Mouse (Mus musculus) limb, embryonic 14.5 days (tissue): ENCODE results near the gene Prdm1. TPM values are rescaled to one million over a fixed set of nuclear protein-coding genes. Genes with fewer than 3 reads are reported as not detected.
A peak's percentile ranks its signal among the peaks of the same experiment; 100 is the strongest.

ENCODE experiments used
- ATAC-seq: fragments of 200-750 bp; cut with Nextera tagmentation; 2 replicates; pipeline ENCODE4 v1.8.0; 2017; ENCODE audit warnings: low read depth, moderate number of reproducible peaks, moderate TSS enrichment; ENCODE audit not compliant: low FRiP score
- DNase-seq: peaks from one replicate; pipeline ENCODE4 v3.0.0-alpha.2; 2015; ENCODE audit warnings: low spot score
- H3K27ac ChIP-seq: fragments of 300-500 bp; sonication (generic); replicated peaks from 2 replicates; pipeline ENCODE4 v1.5.1; 2014; ENCODE audit warnings: low read depth, mild to moderate bottlenecking, low read length, moderate library complexity, mixed read lengths
- H3K27me3 ChIP-seq: fragments of 300-500 bp; sonication (generic); 2 replicates; pipeline ENCODE4 v1.6.1; 2014; ENCODE audit warnings: low read length, mixed read lengths; ENCODE audit not compliant: control insufficient read depth, insufficient read depth
- H3K36me3 ChIP-seq: fragments of 300-500 bp; sonication (generic); 2 replicates; pipeline ENCODE4 v1.6.1; 2014; ENCODE audit warnings: mild to moderate bottlenecking, low read length, moderate library complexity, mixed read lengths; ENCODE audit not compliant: control insufficient read depth, insufficient read depth
- H3K4me1 ChIP-seq: fragments of 300-500 bp; sonication (generic); 2 replicates; pipeline ENCODE4 v1.6.1; 2014; ENCODE audit warnings: antibody characterized with exemption, low read length, mixed read lengths; ENCODE audit not compliant: control insufficient read depth, insufficient read depth
- H3K4me2 ChIP-seq: fragments of 300-500 bp; sonication (generic); replicated peaks from 2 replicates; pipeline ENCODE4 v1.6.1; 2014; ENCODE audit warnings: low read depth, mild to moderate bottlenecking, low read length, moderate library complexity; ENCODE audit not compliant: severe bottlenecking
- H3K4me3 ChIP-seq: fragments of 300-500 bp; sonication (generic); replicated peaks from 2 replicates; pipeline ENCODE4 v1.5.1; 2014; ENCODE audit warnings: low read length
- H3K9ac ChIP-seq: fragments of 300-500 bp; sonication (generic); 2 replicates; pipeline ENCODE4 v1.6.1; 2014; ENCODE audit warnings: mild to moderate bottlenecking, low read depth, low read length, moderate library complexity; ENCODE audit not compliant: severe bottlenecking
- H3K9me3 ChIP-seq: fragments of 300-500 bp; sonication (generic); 2 replicates; pipeline ENCODE4 v1.6.1; 2016; ENCODE audit warnings: low read length; ENCODE audit not compliant: control insufficient read depth
- POLR2A ChIP-seq: fragments of 200-500 bp; IDR thresholded peaks from 2 replicates; pipeline ENCODE4 v1.8.0; 2012; ENCODE audit warnings: inconsistent platforms, mild to moderate bottlenecking, moderate library complexity, borderline replicate concordance; ENCODE audit not compliant: insufficient read depth, insufficient read length; ENCODE audit errors: extremely low read depth
- WGBS: fragments of 180-500 bp; shearing (Covaris S2); extraction: QIAGEN DNeasy Blood & Tissue Kit; methylation state at CpG from one replicate; pipeline ENCODE4 v1.1.7; 2014; 5-methylcytosine and 5-hydroxymethylcytosine counted together
- polyA plus RNA-seq, 2 experiments: library from polyadenylated mRNA; depleted of rRNA in 1 of 2; stranded (reverse) in 1 of 2; unstranded in 1 of 2; fragments of >200 nt; fragmentation: Nextera tagmentation in 1 of 2; extraction: Ambion mirVana in 1 of 2; gene quantifications; 2 replicates each; pipeline versions ENCODE4 v1.2.1 to v1.2.3; 2012 to 2014

Prdm1 gene
- polyA plus RNA-seq, 2 experiments = 4.8 to 5.7 TPM

DNA sequence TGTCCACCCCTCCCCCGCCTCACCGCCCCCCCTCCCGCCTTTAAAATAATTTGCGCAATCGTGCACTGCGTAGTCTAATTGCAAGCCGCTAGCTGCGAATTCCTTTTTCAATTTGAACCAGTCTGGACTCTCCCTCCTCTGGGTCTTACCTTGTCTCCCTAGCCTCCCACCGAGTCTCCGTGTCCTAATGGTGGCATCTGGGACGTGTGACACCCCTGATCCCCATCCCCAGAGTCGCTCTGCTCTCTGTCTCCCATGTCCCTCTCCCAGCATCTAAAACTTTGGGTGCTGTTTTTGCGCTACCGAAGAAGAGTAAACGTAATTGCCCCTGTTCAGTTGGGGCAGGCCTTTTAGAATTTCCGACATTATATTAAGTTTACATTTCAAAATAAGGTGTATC, 650 bp downstream of the Prdm1 start:
- no peaks in the 10 kb centered on the region for H3K36me3 ChIP-seq
- peak overlapping the region; percentile 61 for H3K4me2 ChIP-seq
- peak overlapping the region; percentile 30 for H3K4me3 ChIP-seq
- peaks cover 21% of the 10 kb centered on the region; the same call in 1 of the 2 replicates for H3K27me3 ChIP-seq
- H3K9me3 ChIP-seq = no peaks in the 10 kb centered on the region
- peaks cover 12% of the 10 kb centered on the region for H3K4me1 ChIP-seq
- ATAC-seq (no peak), DNase-seq (no peak)
- no peak overlapping the region for H3K27ac ChIP-seq
- no peak for TF ChIP-seq POLR2A
- WGBS = 1% methylated on average over 16 of the region's 16 CpGs
- no peak overlapping the region for H3K9ac ChIP-seq

DNA sequence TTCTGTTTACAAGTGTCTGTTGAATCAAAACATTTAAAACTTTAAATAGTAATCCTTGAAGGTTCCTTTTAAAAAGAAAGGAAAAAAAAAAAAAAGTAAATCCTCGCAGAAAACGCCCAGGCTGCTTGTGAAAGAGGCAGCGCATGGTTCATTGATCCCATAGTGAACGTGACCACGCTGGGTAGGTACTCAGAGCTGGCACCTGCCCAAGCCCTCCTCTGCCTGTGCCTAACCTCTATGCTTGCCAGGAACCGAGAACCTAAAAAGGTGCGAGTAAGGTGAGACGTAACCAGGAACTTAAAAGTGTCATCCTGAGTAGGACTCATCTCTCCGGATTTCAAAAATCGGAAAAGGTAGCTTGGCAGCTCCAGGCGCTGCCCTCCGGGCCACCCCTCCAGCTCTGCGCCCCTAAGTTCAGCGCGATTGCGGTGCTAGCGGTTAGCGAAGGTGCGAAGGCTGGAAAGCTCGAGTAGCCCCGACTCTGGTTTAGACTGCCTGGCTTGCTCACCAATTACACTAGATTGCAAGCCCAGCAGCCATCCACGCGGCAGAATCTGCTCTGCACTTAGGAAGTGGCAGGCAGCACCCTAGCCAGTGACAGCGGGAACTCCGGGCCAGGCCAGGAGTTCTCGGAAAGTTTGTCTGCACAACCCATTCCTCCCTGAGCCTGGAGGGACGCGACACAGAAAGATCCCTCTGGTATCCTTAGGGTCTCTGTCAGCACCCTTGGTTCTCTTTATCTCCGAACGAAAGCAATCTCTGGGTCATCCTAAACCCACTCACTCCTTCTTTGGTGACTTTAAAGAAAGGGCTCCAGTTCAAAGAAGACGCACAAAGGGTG, 1.3 kb downstream of the Prdm1 start:
- TF ChIP-seq POLR2A = no peak
- Histone ChIP-seq H3K9me3 (no peaks in the 10 kb centered on the region), H3K4me2 (peak overlapping the region; percentile 61), H3K36me3 (no peaks in the 10 kb centered on the region), H3K4me1 (peaks cover 12% of the 10 kb centered on the region), H3K27me3 (peaks cover 21% of the 10 kb centered on the region; the same call in 1 of the 2 replicates), H3K9ac (no peak overlapping the region), H3K27ac (no peak overlapping the region), H3K4me3 (peak overlapping the region; percentile 30)
- ATAC-seq = no peak
- DNase-seq = no peak
- WGBS = 3% methylated on average over 29 of the region's 31 CpGs

- no peaks in the 10 kb centered on the region for H3K9me3 ChIP-seq
- H3K4me3 ChIP-seq = no peak overlapping the region
- no peaks in the 10 kb centered on the region for H3K36me3 ChIP-seq
- no peak for TF ChIP-seq POLR2A
- 57% methylated on average over 6 of the region's 6 CpGs for WGBS
- no peak overlapping the region for H3K4me2 ChIP-seq
- H3K9ac ChIP-seq = no peak overlapping the region
- no peaks in the 10 kb centered on the region for H3K4me1 ChIP-seq
- ATAC-seq = no peak
- H3K27ac ChIP-seq = no peak overlapping the region
- DNase-seq = no peak
- no peaks in the 10 kb centered on the region for H3K27me3 ChIP-seq
These were observed 8.1 kb downstream of the Prdm1 start for GRCm38 (mm10) chr10:44520189-44520588.

DNA sequence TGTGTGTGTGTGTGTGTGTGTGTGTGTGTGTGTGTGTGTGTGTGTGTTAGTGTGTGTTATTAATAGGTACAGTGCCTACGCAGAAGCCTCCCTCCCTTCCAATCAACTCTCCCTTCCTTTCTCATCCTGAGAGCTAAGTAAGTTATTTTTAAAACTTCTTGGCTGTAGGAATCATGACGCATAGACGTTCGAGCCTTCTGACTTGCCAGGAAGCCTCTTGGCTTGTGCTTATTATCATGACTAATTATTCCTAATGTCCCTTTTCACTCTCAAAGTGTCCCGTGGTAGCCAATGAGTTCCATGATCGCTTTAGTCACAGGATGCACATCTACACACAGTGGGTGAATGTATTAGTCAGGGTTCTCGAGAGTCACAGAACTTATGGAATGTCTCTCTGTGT, 9.7 kb downstream of the Prdm1 start:
- no peak for TF ChIP-seq POLR2A
- H3K36me3 ChIP-seq = no peaks in the 10 kb centered on the region
- H3K27ac ChIP-seq = no peak overlapping the region
- no peak overlapping the region for H3K4me2 ChIP-seq
- no peaks in the 10 kb centered on the region for H3K27me3 ChIP-seq
- DNase-seq (no peak), ATAC-seq (no peak)
- no peak overlapping the region for H3K9ac ChIP-seq
- H3K9me3 ChIP-seq = no peaks in the 10 kb centered on the region
- 79% methylated on average over 7 of the region's 7 CpGs for WGBS
- no peak overlapping the region for H3K4me3 ChIP-seq
- no peaks in the 10 kb centered on the region for H3K4me1 ChIP-seq

DNA sequence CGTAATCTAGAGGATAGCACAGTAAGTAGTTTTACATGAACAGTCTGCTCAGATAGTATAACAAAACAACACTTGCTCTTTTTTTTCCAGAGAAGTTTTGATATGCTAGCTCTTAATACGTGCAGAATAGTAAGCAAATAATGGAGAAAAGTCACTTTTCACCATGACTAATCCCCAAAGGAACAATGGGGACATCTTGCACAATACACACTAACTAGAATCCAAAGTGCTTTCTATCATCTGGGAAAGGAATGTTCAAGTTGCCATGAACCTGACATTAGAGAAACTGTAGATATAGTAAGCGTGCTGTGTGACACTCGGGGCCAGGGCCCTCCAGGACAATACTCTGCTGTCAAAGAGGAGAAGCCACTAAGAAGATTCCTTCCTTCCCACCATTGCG, 15.2 kb downstream of the Prdm1 start:
- TF ChIP-seq POLR2A = no peak
- Histone ChIP-seq H3K27ac (no peak overlapping the region), H3K4me1 (no peaks in the 10 kb centered on the region), H3K27me3 (no peaks in the 10 kb centered on the region), H3K4me2 (no peak overlapping the region), H3K9ac (no peak overlapping the region), H3K36me3 (no peaks in the 10 kb centered on the region), H3K9me3 (no peaks in the 10 kb centered on the region), H3K4me3 (no peak overlapping the region)
- 92% methylated on average over 5 of the region's 5 CpGs for WGBS
- DNase-seq (no peak), ATAC-seq (no peak)
